Mouse (Mus musculus) liver, adult 2 months (tissue): ENCODE measurements at regions not wholly inside any gene's neighbourhood (a gene's known extent, or its start where the extent isn't known, plus 50 kb on each side); places are given as distances from the start of the nearest gene placed in this dataset.
"Not testable (repeated sequence)": the region's sequence is repeated elsewhere in the genome, so short reads cannot be mapped to it uniquely, and the experiment has no call there.

ENCODE experiments used
- CTCF ChIP-seq: fragments of 200-500 bp; IDR thresholded peaks from 2 replicates; pipeline ENCODE4 v1.5.1; 2011; ENCODE audit warnings: low read depth, low read length, control low read depth
- POLR2A ChIP-seq: fragments of 200-500 bp; IDR thresholded peaks from 2 replicates; pipeline ENCODE4 v1.6.1; 2011; ENCODE audit warnings: low read length, control low read depth; ENCODE audit not compliant: insufficient read depth; ENCODE audit errors: extremely low read depth

DNA sequence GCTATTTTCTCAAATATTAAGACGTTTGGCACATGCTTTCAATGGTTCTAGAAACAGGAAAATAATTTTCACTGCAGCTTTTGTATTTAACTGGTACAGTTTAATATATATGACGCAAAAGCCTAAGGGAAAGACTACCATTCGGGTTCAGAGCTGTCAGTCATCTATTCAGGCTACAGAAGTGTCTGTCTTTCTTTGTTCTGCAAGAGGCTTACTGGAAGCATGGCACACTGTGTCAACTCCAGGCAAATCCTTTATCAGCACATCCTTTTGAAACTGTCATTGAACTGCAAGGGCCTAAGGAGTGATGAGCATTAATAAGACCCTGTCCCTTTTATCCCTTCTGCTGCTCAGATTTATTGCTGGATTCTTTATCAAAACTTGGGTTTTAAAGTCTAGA lies 303.8 kb upstream of the Gm5152 start:
- not testable (repeated sequence) for TF ChIP-seq POLR2A, CTCF
